Mouse (Mus musculus): ENCODE results near the gene Eif2ak2. TPM values are rescaled to one million over a fixed set of nuclear protein-coding genes. Genes with fewer than 3 reads are reported as not detected.

Gene Eif2ak2
- polyA plus RNA-seq, 1 experiment: 13.5 TPM

DNA sequence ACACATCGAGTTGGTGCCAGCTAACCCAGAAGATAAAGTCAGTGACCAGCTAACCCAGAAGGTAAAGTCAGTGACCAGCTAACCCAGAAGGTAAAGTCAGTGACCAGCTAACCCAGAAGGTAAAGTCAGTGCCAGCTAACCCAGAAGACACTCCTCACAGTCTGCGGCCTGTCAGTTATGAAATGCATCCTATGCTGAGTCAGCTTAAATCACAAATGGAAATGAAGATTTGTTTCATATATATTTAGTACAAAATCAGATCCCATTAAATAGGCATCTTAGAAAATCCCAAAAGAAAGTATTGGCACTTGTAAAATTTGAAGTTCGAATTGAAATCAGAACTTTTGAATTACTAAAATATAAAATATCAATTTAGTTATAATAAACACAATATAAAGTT is 72.8 kb downstream of the Eif2ak2 start:
- 88% methylated on average over 3 of the region's 3 CpGs for WGBS

DNA sequence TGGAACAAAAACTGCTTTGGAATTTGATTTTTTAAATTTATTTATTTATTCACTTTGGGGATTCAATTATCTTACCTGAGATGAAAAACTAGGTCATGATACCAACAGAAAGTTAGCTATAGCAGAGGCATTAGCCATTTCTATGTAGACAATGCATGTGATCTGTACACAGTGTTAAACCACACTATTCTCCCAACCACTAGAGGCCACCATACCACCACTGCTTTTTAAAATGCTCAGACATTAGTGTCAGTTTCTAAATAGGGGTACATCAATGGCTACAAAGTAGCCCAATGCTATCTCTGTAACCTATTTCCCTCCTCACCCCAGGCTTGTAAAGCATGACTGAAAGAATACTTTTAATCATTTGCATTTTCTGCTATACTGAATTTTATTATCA is 73.4 kb downstream of the Eif2ak2 start:
- no peak overlapping the region for H3K27ac ChIP-seq (ENCODE audit: control insufficient read depth, insufficient read depth, low read depth, low read length, poor library complexity)
- no peak for TF ChIP-seq CTCF (IDR thresholded peaks at IDR 0.05; ENCODE audit: control insufficient read depth, insufficient read depth, low read length)
- TF ChIP-seq POLR2A (IDR thresholded peaks at IDR 0.05; ENCODE audit: borderline replicate concordance, control insufficient read depth, low read depth, low read length): no peak
- no peak overlapping the region for H3K4me3 ChIP-seq (replicated peaks; ENCODE audit: control insufficient read depth, low read depth, low read length)
- H3K4me1 ChIP-seq (ENCODE audit: control insufficient read depth, insufficient read depth, low read length): no peaks in the 10 kb centered on the region

More for the DNA sequence above, 72.8 kb downstream of the Eif2ak2 start:
- no peaks in the 10 kb centered on the region for H3K4me1 ChIP-seq (ENCODE audit: control insufficient read depth, insufficient read depth, low read length)
- H3K4me3 ChIP-seq (replicated peaks; ENCODE audit: control insufficient read depth, low read depth, low read length): no peak overlapping the region
- TF ChIP-seq POLR2A (IDR thresholded peaks at IDR 0.05; ENCODE audit: borderline replicate concordance, control insufficient read depth, low read depth, low read length) (no peak), CTCF (IDR thresholded peaks at IDR 0.05; ENCODE audit: control insufficient read depth, insufficient read depth, low read length) (no peak)
- no peak overlapping the region for H3K27ac ChIP-seq (ENCODE audit: control insufficient read depth, insufficient read depth, low read depth, low read length, poor library complexity)

Other genes with a start within 250 kb of the Eif2ak2 start
- 3.3 and 8.5 TPM in 2 replicates for gene Strn, start 145.4 kb downstream of the Eif2ak2 start, polyA plus RNA-seq (2011; ENCODE audit: insufficient read depth, insufficient read length, low replicate concordance, missing spikeins)
- 2.5 and 5.1 TPM in 2 replicates for gene Heatr5b, start 47.2 kb downstream of the Eif2ak2 start, polyA plus RNA-seq (2011; ENCODE audit: insufficient read depth, insufficient read length, low replicate concordance, missing spikeins)
- 17.3 and 34.1 TPM in 2 replicates for gene Gpatch11, start 47.0 kb downstream of the Eif2ak2 start, polyA plus RNA-seq (2011; ENCODE audit: insufficient read depth, insufficient read length, low replicate concordance, missing spikeins)
- gene Sult6b1, start 24.4 kb upstream of the Eif2ak2 start, polyA plus RNA-seq (2011; ENCODE audit: insufficient read depth, insufficient read length, low replicate concordance, missing spikeins): not detected in 2 replicates
- gene Cebpzos, start 33.9 kb upstream of the Eif2ak2 start, polyA plus RNA-seq (2011; ENCODE audit: insufficient read depth, insufficient read length, low replicate concordance, missing spikeins): 4.4 and 16.4 TPM in 2 replicates
- 15.3 and 19.6 TPM in 2 replicates for gene Cebpz, start 54.5 kb upstream of the Eif2ak2 start, polyA plus RNA-seq (2011; ENCODE audit: insufficient read depth, insufficient read length, low replicate concordance, missing spikeins)
- gene Ndufaf7, start 54.6 kb upstream of the Eif2ak2 start, polyA plus RNA-seq (2011; ENCODE audit: insufficient read depth, insufficient read length, low replicate concordance, missing spikeins): 20.7 and 27.7 TPM in 2 replicates
- gene Prkd3, start 138.2 kb upstream of the Eif2ak2 start, polyA plus RNA-seq (2011; ENCODE audit: insufficient read depth, insufficient read length, low replicate concordance, missing spikeins): 6.5 and 10.7 TPM in 2 replicates
- gene Qpct, start 169.3 kb upstream of the Eif2ak2 start, polyA plus RNA-seq (2011; ENCODE audit: insufficient read depth, insufficient read length, low replicate concordance, missing spikeins): 0.63 and 1.7 TPM in 2 replicates

Data from bone marrow, adult 2 months (tissue).